Mouse (Mus musculus) CH12.LX (cell line): ENCODE measurements around the gene Hoxb8. TPM values are rescaled to one million over a fixed set of nuclear protein-coding genes. Genes with fewer than 3 reads are reported as not detected.

Experiments
- DNase-seq: peaks from one replicate; pipeline ENCODE4 v3.0.0-alpha.2; 2013; ENCODE audit errors: extremely low read depth
- H3K27ac ChIP-seq: 2 replicates; pipeline ENCODE4 v1.5.1; 2012; ENCODE audit warnings: low read depth, mild to moderate bottlenecking, control low read depth, moderate library complexity; ENCODE audit not compliant: insufficient read depth
- H3K27me3 ChIP-seq: replicated peaks from 2 replicates; pipeline ENCODE3; 2012; ENCODE audit warnings: inconsistent platforms
- H3K36me3 ChIP-seq, 2 experiments: replicated peaks in 1 of 2; 2 replicates each; pipeline versions ENCODE3 to v1.6.1; 2012; ENCODE audit warnings: inconsistent platforms in 1 of 2, low read length in 1 of 2, mild to moderate bottlenecking in 1 of 2, mixed read lengths in 1 of 2, moderate library complexity in 1 of 2; ENCODE audit not compliant: control insufficient read depth in 1 of 2, insufficient read depth in 1 of 2
- H3K4me1 ChIP-seq, 2 experiments: 2 replicates each; pipeline ENCODE4 v1.6.1; 2012; ENCODE audit warnings: inconsistent platforms in 1 of 2, moderate library complexity in 1 of 2; ENCODE audit not compliant: insufficient read depth in 2 of 2, control insufficient read depth in 1 of 2
- H3K4me2 ChIP-seq: 2 replicates; pipeline ENCODE4 v1.6.1; 2012; ENCODE audit warnings: low read depth, mild to moderate bottlenecking, control low read depth; ENCODE audit not compliant: poor library complexity, insufficient read depth, severe bottlenecking
- H3K4me3 ChIP-seq, 3 experiments: fragments of 150-350 bp in 1 of 3; sonication (generic) in 1 of 3; replicated peaks in 1 of 3; 2 replicates each; pipeline versions ENCODE3 to v1.5.1; 2011 to 2012; ENCODE audit warnings: low read depth in 2 of 3, low read length in 2 of 3, mild to moderate bottlenecking in 2 of 3, moderate library complexity in 2 of 3, control low read depth in 1 of 3, improper control_type of control experiment in 1 of 3, inconsistent platforms in 1 of 3, mixed read lengths in 1 of 3; ENCODE audit not compliant: poor library complexity in 1 of 3
- H3K79me2 ChIP-seq: replicated peaks from 2 replicates; pipeline ENCODE4 v1.6.1; 2012; ENCODE audit warnings: mild to moderate bottlenecking, moderate library complexity; ENCODE audit not compliant: control insufficient read depth, poor library complexity, insufficient read depth, severe bottlenecking; ENCODE audit errors: extremely low read depth
- H3K9ac ChIP-seq: 2 replicates; pipeline ENCODE4 v1.6.1; 2012; ENCODE audit warnings: low read depth, mild to moderate bottlenecking, control low read depth, moderate library complexity; ENCODE audit not compliant: insufficient read depth
- H3K9me3 ChIP-seq: replicated peaks from 2 replicates; pipeline ENCODE3; 2012; ENCODE audit warnings: low read length, inconsistent platforms, mixed read lengths
- CHD1 ChIP-seq: IDR thresholded peaks from 2 replicates; pipeline ENCODE4 v1.6.1; 2012; ENCODE audit warnings: low read depth, low read length, improper control_type of control experiment, inconsistent platforms
- CHD2 ChIP-seq: IDR thresholded peaks from 2 replicates; pipeline ENCODE4 v1.6.1; 2011; ENCODE audit warnings: low read length, improper control_type of control experiment
- E2F4 ChIP-seq: IDR thresholded peaks from 2 replicates; pipeline ENCODE4 v1.6.1; 2011; ENCODE audit warnings: low read depth, low read length, improper control_type of control experiment; ENCODE audit not compliant: insufficient replicate concordance
- EP300 ChIP-seq: IDR thresholded peaks from 2 replicates; pipeline ENCODE4 v1.6.1; 2011; ENCODE audit warnings: low read length, improper control_type of control experiment
- ETS1 ChIP-seq: conservative IDR thresholded peaks from 2 replicates; pipeline ENCODE4 v1.6.1; 2012; ENCODE audit warnings: low read depth, mild to moderate bottlenecking, inconsistent platforms, low read length, improper control_type of control experiment, moderate library complexity
- HCFC1 ChIP-seq: IDR thresholded peaks from 2 replicates; pipeline ENCODE4 v1.6.1; 2012; ENCODE audit warnings: low read depth, mild to moderate bottlenecking, inconsistent platforms, low read length, improper control_type of control experiment
- IRF4 ChIP-seq: IDR thresholded peaks from 2 replicates; pipeline ENCODE4 v1.6.1; 2014; ENCODE audit warnings: low read depth, mild to moderate bottlenecking, inconsistent platforms, low read length, improper control_type of control experiment
- JUN ChIP-seq: IDR thresholded peaks from 2 replicates; pipeline ENCODE4 v1.6.1; 2011; ENCODE audit warnings: low read depth, mild to moderate bottlenecking, low read length, improper control_type of control experiment, moderate library complexity; ENCODE audit not compliant: insufficient read depth
- JUND ChIP-seq: conservative IDR thresholded peaks from 2 replicates; pipeline ENCODE4 v1.6.1; 2011; ENCODE audit warnings: low read depth, low read length, improper control_type of control experiment
- KAT2A ChIP-seq: IDR thresholded peaks from 2 replicates; pipeline ENCODE4 v1.6.1; 2012; ENCODE audit warnings: low read length, improper control_type of control experiment, inconsistent platforms; ENCODE audit not compliant: insufficient replicate concordance
- MAFK ChIP-seq: IDR thresholded peaks from 2 replicates; pipeline ENCODE4 v1.6.1; 2011; ENCODE audit warnings: low read length, improper control_type of control experiment; ENCODE audit not compliant: insufficient replicate concordance
- MAX ChIP-seq: IDR thresholded peaks from 2 replicates; pipeline ENCODE4 v1.6.1; 2011; ENCODE audit warnings: low read length, improper control_type of control experiment
- MAZ ChIP-seq: IDR thresholded peaks from 2 replicates; pipeline ENCODE4 v1.6.1; 2012; ENCODE audit warnings: low read depth, mild to moderate bottlenecking, inconsistent platforms, low read length, improper control_type of control experiment, moderate library complexity
- MXI1 ChIP-seq: IDR thresholded peaks from 2 replicates; pipeline ENCODE4 v1.6.1; 2011; ENCODE audit warnings: mild to moderate bottlenecking, low read depth, low read length, improper control_type of control experiment
- MYC ChIP-seq: IDR thresholded peaks from 2 replicates; pipeline ENCODE4 v1.6.1; 2011; ENCODE audit warnings: low read depth, mild to moderate bottlenecking, improper control_type of control experiment, low read length
- NELFE ChIP-seq: IDR thresholded peaks from 2 replicates; pipeline ENCODE4 v1.6.1; 2011; ENCODE audit warnings: low read depth, low read length, improper control_type of control experiment
- PAX5 ChIP-seq: IDR thresholded peaks from 2 replicates; pipeline ENCODE4 v1.6.1; 2012; ENCODE audit warnings: low read length, inconsistent platforms, mixed read lengths
- POLR2AphosphoS2 ChIP-seq: IDR thresholded peaks from 2 replicates; pipeline ENCODE4 v1.6.1; 2011; ENCODE audit warnings: low read depth, low read length, improper control_type of control experiment
- RAD21 ChIP-seq: IDR thresholded peaks from 2 replicates; pipeline ENCODE4 v1.6.1; 2011; ENCODE audit warnings: low read depth, mild to moderate bottlenecking, low read length, improper control_type of control experiment, moderate library complexity
- SMC3 ChIP-seq: IDR thresholded peaks from 2 replicates; pipeline ENCODE4 v1.6.1; 2011; ENCODE audit warnings: low read depth, low read length, improper control_type of control experiment
- TBP ChIP-seq: conservative IDR thresholded peaks from 2 replicates; pipeline ENCODE4 v1.6.1; 2011; ENCODE audit warnings: low read depth, low read length, improper control_type of control experiment
- USF1 ChIP-seq: IDR thresholded peaks from 2 replicates; pipeline ENCODE4 v1.6.1; 2014; ENCODE audit warnings: low read depth, mild to moderate bottlenecking, inconsistent platforms, low read length, improper control_type of control experiment
- USF2 ChIP-seq: conservative IDR thresholded peaks from 2 replicates; pipeline ENCODE4 v1.6.1; 2011; ENCODE audit warnings: low read depth, low read length, improper control_type of control experiment
- ZKSCAN1 ChIP-seq: IDR thresholded peaks from 2 replicates; pipeline ENCODE4 v1.6.1; 2012; ENCODE audit warnings: low read depth, inconsistent platforms, low read length, improper control_type of control experiment, borderline replicate concordance
- ZMIZ1 ChIP-seq: IDR thresholded peaks from 2 replicates; pipeline ENCODE4 v1.6.1; 2012; ENCODE audit warnings: low read depth, mild to moderate bottlenecking, inconsistent platforms, low read length, improper control_type of control experiment
- ZNF384 ChIP-seq: IDR thresholded peaks from 2 replicates; pipeline ENCODE4 v1.6.1; 2012; ENCODE audit warnings: low read depth, low read length, improper control_type of control experiment, inconsistent platforms
- dilution Hi-C: fragments of 300-500 bp; cut with MboI; formaldehyde crosslinking; loops from 2 replicates; pipeline ENCODE4 v1.14.3; 2020; ENCODE audit warnings: low sequenced_read_pairs; ENCODE audit not compliant: extremely low pct_unique_long_range_greater_than_20kb, extremely low pct_ligation_motif_present
- in situ Hi-C: fragments of 300-500 bp; cut with MboI; formaldehyde crosslinking; loops from 3 replicates; pipeline ENCODE4 v1.14.3; 2019; ENCODE audit warnings: low sequenced_read_pairs, low pct_ligation_motif_present, low pct_unique_long_range_greater_than_20kb, mixed read lengths
- polyA plus RNA-seq: library from polyadenylated mRNA; unstranded; fragments of >175 nt; gene quantifications from 2 replicates; pipeline ENCODE4 v1.2.1, GENCODE M21; 2012; ENCODE audit warnings: low read depth; ENCODE audit not compliant: insufficient read length
- total RNA-seq, 2 experiments: library from RNA; depleted of rRNA; stranded (reverse); fragments of 300-350 nt in 1 of 2; fragments of >200 nt in 1 of 2; gene quantifications; 2 replicates each; pipeline ENCODE4 v1.2.3; 2012 to 2014

Gene Hoxb8
- total and polyA plus RNA-seq, 3 experiments, result not detected

GRCm38 (mm10) chr11:96268031-96268745 is 13.5 kb upstream of the Hoxb8 start:
- H3K4me3 ChIP-seq, result no peak overlapping the region
- dilution Hi-C loops, result no loop called here

GRCm38 (mm10) chr11:96269869-96270268 is 11.8 kb upstream of the Hoxb8 start:
- Histone ChIP-seq H3K27ac (no peak overlapping the region), H3K4me1 (peaks cover 0 to 5% of the 10 kb centered on the region in 2 experiments; a peak in 1 of 4 replicates), H3K27me3 (peaks cover 94% of the 10 kb centered on the region), H3K4me2 (no peak overlapping the region), H3K9me3 (peaks cover 14% of the 10 kb centered on the region), H3K36me3 (no peaks in the 10 kb centered on the region), H3K9ac (no peak overlapping the region), H3K79me2 (no peaks in the 10 kb centered on the region), H3K4me3 (no peak overlapping the region)
- no peak for DNase-seq
- TF ChIP-seq NELFE (no peak), MXI1 (no peak), EP300 (no peak), RAD21 (no peak), E2F4 (no peak), TBP (no peak), MAX (no peak), USF2 (no peak), POLR2AphosphoS2 (no peak), ZNF384 (no peak), CHD2 (no peak), JUND (no peak), ETS1 (no peak)
- in situ Hi-C loops, result no loop called here
- dilution Hi-C loops, result no loop called here

More at GRCm38 (mm10) chr11:96268031-96268745, 13.5 kb upstream of the Hoxb8 start:
- DNase-seq, result no peak
- in situ Hi-C loops, result no loop called here
- peaks cover 14% of the 10 kb centered on the region for H3K9me3 ChIP-seq
- no peak overlapping the region for H3K27ac ChIP-seq
- peaks cover 0 to 5% of the 10 kb centered on the region in 2 experiments; a peak in 1 of 4 replicates for H3K4me1 ChIP-seq
- peaks cover 95% of the 10 kb centered on the region for H3K27me3 ChIP-seq
- no peaks in the 10 kb centered on the region for H3K36me3 ChIP-seq
- TF ChIP-seq IRF4, result no peak
- TF ChIP-seq ZKSCAN1, result no peak
- TF ChIP-seq MYC, result no peak
- no peak for TF ChIP-seq SMC3
- TF ChIP-seq TBP, result no peak
- no peak for TF ChIP-seq USF1
- TF ChIP-seq CHD2, result no peak
- no peak for TF ChIP-seq MAZ
- no peak for TF ChIP-seq KAT2A
- TF ChIP-seq HCFC1, result no peak
- TF ChIP-seq CHD1, result no peak
- no peak for TF ChIP-seq PAX5
- TF ChIP-seq ZMIZ1, result no peak
- TF ChIP-seq POLR2AphosphoS2, result no peak
- no peak for TF ChIP-seq MAFK
- no peak for TF ChIP-seq MAX
- no peak for TF ChIP-seq JUN
- H3K9ac ChIP-seq, result no peak overlapping the region
- H3K4me2 ChIP-seq, result no peak overlapping the region
- no peaks in the 10 kb centered on the region for H3K79me2 ChIP-seq
